Mouse (Mus musculus): ENCODE measurements around the gene Kat8. TPM values are rescaled to one million over a fixed set of nuclear protein-coding genes. Genes with fewer than 3 reads are reported as not detected.

Gene Kat8
- polyA plus RNA-seq, 2 experiments: 39.1 to 43.4 TPM

GRCm38 (mm10) chr7:127974413-127974930 is 62.2 kb downstream of the Kat8 start:
- peaks cover 4% of the 10 kb centered on the region for H3K4me1 ChIP-seq (ENCODE audit: control insufficient read depth, insufficient read depth, low read length)
- no peak overlapping the region for H3K9ac ChIP-seq (ENCODE audit: low read depth, low read length, severe bottlenecking)
- no peak overlapping the region for H3K4me3 ChIP-seq (replicated peaks; ENCODE audit: low read length)
- WGBS: 95% methylated on average over 2 of the region's 2 CpGs
- peaks cover 99% of the 10 kb centered on the region for H3K36me3 ChIP-seq (ENCODE audit: control insufficient read depth, insufficient read depth, low read length)
- no peak for TF ChIP-seq POLR2A (IDR thresholded peaks at IDR 0.05; ENCODE audit: borderline replicate concordance, extremely low read depth, insufficient read depth, insufficient read length)
- H3K27me3 ChIP-seq (ENCODE audit: control insufficient read depth, insufficient read depth, low read length): no peaks in the 10 kb centered on the region
- H3K27ac ChIP-seq (replicated peaks; ENCODE audit: low read depth, low read length): no peak overlapping the region
- DNase-seq (ENCODE audit: low spot score) (no peak), ATAC-seq (ENCODE audit: low FRiP score, low read depth) (no peak)
- H3K4me2 ChIP-seq (replicated peaks; ENCODE audit: low read depth, low read length, severe bottlenecking): no peak overlapping the region
- H3K9me3 ChIP-seq (ENCODE audit: control insufficient read depth, low read length): no peaks in the 10 kb centered on the region

Other genes with a start within 250 kb of the Kat8 start
- gene Bcl7c, start 203.6 kb upstream of the Kat8 start, polyA plus RNA-seq (2012; rRNA removed): 74.7 and 90.0 TPM in 2 replicates
- 95.4 and 102 TPM in 2 replicates for gene Bcl7c, start 203.6 kb upstream of the Kat8 start, polyA plus RNA-seq (2014; fragmentation: Nextera tagmentation; extraction: Ambion mirVana)
- 53.6 and 82.9 TPM in 2 replicates for gene Ctf1, start 199.8 kb upstream of the Kat8 start, polyA plus RNA-seq (2012; rRNA removed)
- gene Ctf1, start 199.8 kb upstream of the Kat8 start, polyA plus RNA-seq (2014; fragmentation: Nextera tagmentation; extraction: Ambion mirVana): 34.9 and 41.6 TPM in 2 replicates
- 0.03 TPM in 1 of 2 replicates, not detected in the other for gene Ctf2, start 180.3 kb upstream of the Kat8 start, polyA plus RNA-seq (2012; rRNA removed)
- gene Ctf2, start 180.3 kb upstream of the Kat8 start, polyA plus RNA-seq (2014; fragmentation: Nextera tagmentation; extraction: Ambion mirVana): 0.22 and 0.34 TPM in 2 replicates
- 64.5 and 81.3 TPM in 2 replicates for gene Fbxl19, start 168.0 kb upstream of the Kat8 start, polyA plus RNA-seq (2012; rRNA removed)
- gene Fbxl19, start 168.0 kb upstream of the Kat8 start, polyA plus RNA-seq (2014; fragmentation: Nextera tagmentation; extraction: Ambion mirVana): 4.4 and 6.8 TPM in 2 replicates
- gene Orai3, start 142.7 kb upstream of the Kat8 start, polyA plus RNA-seq (2012; rRNA removed): 22.8 and 29.6 TPM in 2 replicates
- gene Orai3, start 142.7 kb upstream of the Kat8 start, polyA plus RNA-seq (2014; fragmentation: Nextera tagmentation; extraction: Ambion mirVana): 10.5 and 11.6 TPM in 2 replicates
- gene Setd1a, start 135.8 kb upstream of the Kat8 start, polyA plus RNA-seq (2012; rRNA removed): 29.7 and 31.8 TPM in 2 replicates
- 27.3 and 32.0 TPM in 2 replicates for gene Setd1a, start 135.8 kb upstream of the Kat8 start, polyA plus RNA-seq (2014; fragmentation: Nextera tagmentation; extraction: Ambion mirVana)
- gene Gm49388, start 126.9 kb upstream of the Kat8 start, polyA plus RNA-seq (2012; rRNA removed): 0.44 and 0.61 TPM in 2 replicates
- gene Gm49388, start 126.9 kb upstream of the Kat8 start, polyA plus RNA-seq (2014; fragmentation: Nextera tagmentation; extraction: Ambion mirVana): not detected in 2 replicates
- gene Hsd3b7, start 111.9 kb upstream of the Kat8 start, polyA plus RNA-seq (2012; rRNA removed): 28.0 and 28.7 TPM in 2 replicates
- gene Hsd3b7, start 111.9 kb upstream of the Kat8 start, polyA plus RNA-seq (2014; fragmentation: Nextera tagmentation; extraction: Ambion mirVana): 14.3 and 16.5 TPM in 2 replicates
- 116 and 147 TPM in 2 replicates for gene Stx4a, start 88.2 kb upstream of the Kat8 start, polyA plus RNA-seq (2012; rRNA removed)
- 38.8 and 41.0 TPM in 2 replicates for gene Stx4a, start 88.2 kb upstream of the Kat8 start, polyA plus RNA-seq (2014; fragmentation: Nextera tagmentation; extraction: Ambion mirVana)
- 43.9 and 52.1 TPM in 2 replicates for gene Stx1b, start 88.0 kb upstream of the Kat8 start, polyA plus RNA-seq (2012; rRNA removed)
- gene Stx1b, start 88.0 kb upstream of the Kat8 start, polyA plus RNA-seq (2014; fragmentation: Nextera tagmentation; extraction: Ambion mirVana): 4.0 and 6.3 TPM in 2 replicates
- 19.1 and 20.1 TPM in 2 replicates for gene Zfp646, start 36.3 kb upstream of the Kat8 start, polyA plus RNA-seq (2012; rRNA removed)
- gene Zfp646, start 36.3 kb upstream of the Kat8 start, polyA plus RNA-seq (2014; fragmentation: Nextera tagmentation; extraction: Ambion mirVana): 12.4 and 15.3 TPM in 2 replicates
- gene Zfp668, start 35.7 kb upstream of the Kat8 start, polyA plus RNA-seq (2012; rRNA removed): 11.0 and 14.9 TPM in 2 replicates
- 10.9 and 14.8 TPM in 2 replicates for gene Zfp668, start 35.7 kb upstream of the Kat8 start, polyA plus RNA-seq (2014; fragmentation: Nextera tagmentation; extraction: Ambion mirVana)
- 6.9 and 9.6 TPM in 2 replicates for gene Prss53, start 21.5 kb upstream of the Kat8 start, polyA plus RNA-seq (2012; rRNA removed)
- gene Prss53, start 21.5 kb upstream of the Kat8 start, polyA plus RNA-seq (2014; fragmentation: Nextera tagmentation; extraction: Ambion mirVana): 1.3 and 2.0 TPM in 2 replicates
- gene Gm21974, start 17.1 kb upstream of the Kat8 start, polyA plus RNA-seq (2012; rRNA removed): not detected in 2 replicates
- not detected in 2 replicates for gene Gm21974, start 17.1 kb upstream of the Kat8 start, polyA plus RNA-seq (2014; fragmentation: Nextera tagmentation; extraction: Ambion mirVana)
- gene Vkorc1, start 16.9 kb upstream of the Kat8 start, polyA plus RNA-seq (2012; rRNA removed): 242 and 335 TPM in 2 replicates
- 244 and 256 TPM in 2 replicates for gene Vkorc1, start 16.9 kb upstream of the Kat8 start, polyA plus RNA-seq (2014; fragmentation: Nextera tagmentation; extraction: Ambion mirVana)
- gene Bckdk, start 8.4 kb upstream of the Kat8 start, polyA plus RNA-seq (2012; rRNA removed): 67.0 and 94.6 TPM in 2 replicates
- gene Bckdk, start 8.4 kb upstream of the Kat8 start, polyA plus RNA-seq (2014; fragmentation: Nextera tagmentation; extraction: Ambion mirVana): 116 and 122 TPM in 2 replicates
- gene Prss8, start 17.6 kb downstream of the Kat8 start, polyA plus RNA-seq (2012; rRNA removed): 6.3 and 7.0 TPM in 2 replicates
- gene Prss8, start 17.6 kb downstream of the Kat8 start, polyA plus RNA-seq (2014; fragmentation: Nextera tagmentation; extraction: Ambion mirVana): 6.2 and 7.0 TPM in 2 replicates
- 14.5 and 16.9 TPM in 2 replicates for gene Prss36, start 34.2 kb downstream of the Kat8 start, polyA plus RNA-seq (2012; rRNA removed)
- 11.7 and 14.1 TPM in 2 replicates for gene Prss36, start 34.2 kb downstream of the Kat8 start, polyA plus RNA-seq (2014; fragmentation: Nextera tagmentation; extraction: Ambion mirVana)
- 919 and 999 TPM in 2 replicates for gene Fus, start 54.9 kb downstream of the Kat8 start, polyA plus RNA-seq (2012; rRNA removed)
- 60.9 and 68.7 TPM in 2 replicates for gene Fus, start 54.9 kb downstream of the Kat8 start, polyA plus RNA-seq (2014; fragmentation: Nextera tagmentation; extraction: Ambion mirVana)
- gene Pycard, start 81.4 kb downstream of the Kat8 start, polyA plus RNA-seq (2012; rRNA removed): 53.1 and 59.3 TPM in 2 replicates
- gene Pycard, start 81.4 kb downstream of the Kat8 start, polyA plus RNA-seq (2014; fragmentation: Nextera tagmentation; extraction: Ambion mirVana): 98.3 and 132 TPM in 2 replicates
- gene Trim72, start 91.4 kb downstream of the Kat8 start, polyA plus RNA-seq (2012; rRNA removed): 22.8 and 26.6 TPM in 2 replicates
- gene Trim72, start 91.4 kb downstream of the Kat8 start, polyA plus RNA-seq (2014; fragmentation: Nextera tagmentation; extraction: Ambion mirVana): 1.7 and 2.2 TPM in 2 replicates
- gene Itgam, start 150.1 kb downstream of the Kat8 start, polyA plus RNA-seq (2012; rRNA removed): 2.4 and 2.5 TPM in 2 replicates
- 1.1 and 1.2 TPM in 2 replicates for gene Itgam, start 150.1 kb downstream of the Kat8 start, polyA plus RNA-seq (2014; fragmentation: Nextera tagmentation; extraction: Ambion mirVana)
- gene Gm49368, start 150.2 kb downstream of the Kat8 start, polyA plus RNA-seq (2012; rRNA removed): 0.01 TPM in 1 of 2 replicates, not detected in the other
- not detected in 2 replicates for gene Gm49368, start 150.2 kb downstream of the Kat8 start, polyA plus RNA-seq (2014; fragmentation: Nextera tagmentation; extraction: Ambion mirVana)
- 0.14 and 0.18 TPM in 2 replicates for gene Itgax, start 217.0 kb downstream of the Kat8 start, polyA plus RNA-seq (2012; rRNA removed)
- gene Itgax, start 217.0 kb downstream of the Kat8 start, polyA plus RNA-seq (2014; fragmentation: Nextera tagmentation; extraction: Ambion mirVana): 0.06 and 0.17 TPM in 2 replicates
- gene Itgad, start 241.9 kb downstream of the Kat8 start, polyA plus RNA-seq (2012; rRNA removed): not detected in 2 replicates
- not detected in 2 replicates for gene Itgad, start 241.9 kb downstream of the Kat8 start, polyA plus RNA-seq (2014; fragmentation: Nextera tagmentation; extraction: Ambion mirVana)